Mouse (Mus musculus) intestine, postnatal 0 days (tissue): Measurements from ENCODE around the gene Mab21l1. TPM values are rescaled to one million over a fixed set of nuclear protein-coding genes. Genes with fewer than 3 reads are reported as not detected.
A peak's percentile ranks its signal among the peaks of the same experiment; 100 is the strongest.

Experiments used
- ATAC-seq: fragments of 200-750 bp; cut with Nextera tagmentation; 2 replicates; pipeline ENCODE4 v1.8.0; 2017; ENCODE audit warnings: mild to moderate bottlenecking, moderate TSS enrichment, moderate library complexity
- H3K27ac ChIP-seq: fragments of 300-500 bp; sonication (generic); 2 replicates; pipeline ENCODE4 v1.5.1; 2014; ENCODE audit warnings: mild to moderate bottlenecking, low read depth, low read length, moderate library complexity
- H3K27me3 ChIP-seq: fragments of 300-500 bp; sonication (generic); replicated peaks from 2 replicates; pipeline ENCODE4 v1.6.1; 2014; ENCODE audit warnings: low read length, mixed read lengths; ENCODE audit not compliant: control insufficient read depth, insufficient read depth
- H3K36me3 ChIP-seq: fragments of 300-500 bp; sonication (generic); 2 replicates; pipeline ENCODE4 v1.6.1; 2014; ENCODE audit warnings: mild to moderate bottlenecking, moderate library complexity; ENCODE audit not compliant: control insufficient read depth, insufficient read depth
- H3K4me1 ChIP-seq: fragments of 300-500 bp; sonication (generic); replicated peaks from 2 replicates; pipeline ENCODE4 v1.6.1; 2014; ENCODE audit warnings: antibody characterized with exemption, low read length, mixed read lengths; ENCODE audit not compliant: control insufficient read depth, insufficient read depth
- H3K4me2 ChIP-seq: fragments of 300-500 bp; sonication (generic); replicated peaks from 2 replicates; pipeline ENCODE4 v1.6.1; 2014; ENCODE audit warnings: low read depth, mild to moderate bottlenecking, moderate library complexity
- H3K4me3 ChIP-seq: fragments of 300-500 bp; sonication (generic); 2 replicates; pipeline ENCODE4 v1.5.1; 2014; ENCODE audit warnings: low read depth, low read length
- H3K9ac ChIP-seq: fragments of 300-500 bp; sonication (generic); 2 replicates; pipeline ENCODE4 v1.6.1; 2014; ENCODE audit warnings: mild to moderate bottlenecking, low read depth, low read length
- H3K9me3 ChIP-seq: fragments of 300-500 bp; sonication (generic); 2 replicates; pipeline ENCODE4 v1.6.1; 2016; ENCODE audit warnings: mixed run types; ENCODE audit not compliant: control insufficient read depth
- CTCF ChIP-seq: sonication (generic); IDR thresholded peaks from 2 replicates; pipeline ENCODE4 v1.5.1; 2016; ENCODE audit warnings: low read depth, mild to moderate bottlenecking, control low read depth, antibody characterized with exemption, moderate library complexity
- whole genome bisulfite sequencing: fragments of 180-500 bp; shearing (Covaris S2); extraction: QIAGEN DNeasy Blood & Tissue Kit; methylation state at CpG from one replicate; pipeline ENCODE4 v1.1.7; 2014; 5-methylcytosine and 5-hydroxymethylcytosine counted together
- polyA plus RNA-seq: library from polyadenylated mRNA; unstranded; fragments of >200 nt; fragmentation: Nextera tagmentation; extraction: Ambion mirVana; gene quantifications from 2 replicates; pipeline ENCODE4 v1.2.1, GENCODE M21; 2015

Gene Mab21l1
- polyA plus RNA-seq, 1 experiment from 2014 or later, result 4.0 TPM

GRCm38 (mm10) chr3:55750445-55751065, 31.8 kb upstream of the Mab21l1 start:
- Histone ChIP-seq H3K4me3 (no peak overlapping the region), H3K36me3 (no peaks in the 10 kb centered on the region), H3K4me1 (no peaks in the 10 kb centered on the region), H3K27me3 (no peaks in the 10 kb centered on the region), H3K9ac (no peak overlapping the region), H3K27ac (no peak overlapping the region), H3K4me2 (no peak overlapping the region), H3K9me3 (no peaks in the 10 kb centered on the region)
- WGBS, result 71% methylated on average over 11 of the region's 11 CpGs
- no peak for TF ChIP-seq CTCF
- ATAC-seq, result no peak

GRCm38 (mm10) chr3:55751363-55751762, 30.9 kb upstream of the Mab21l1 start:
- 85% methylated on average over 5 of the region's 5 CpGs for WGBS
- H3K4me2 ChIP-seq, result no peak overlapping the region
- H3K4me3 ChIP-seq, result no peak overlapping the region
- ATAC-seq, result no peak
- no peak for TF ChIP-seq CTCF
- H3K9ac ChIP-seq, result no peak overlapping the region
- no peaks in the 10 kb centered on the region for H3K36me3 ChIP-seq
- H3K27ac ChIP-seq, result no peak overlapping the region
- H3K27me3 ChIP-seq, result no peaks in the 10 kb centered on the region
- H3K4me1 ChIP-seq, result no peaks in the 10 kb centered on the region
- H3K9me3 ChIP-seq, result no peaks in the 10 kb centered on the region

GRCm38 (mm10) chr3:55752558-55752957, 29.8 kb upstream of the Mab21l1 start:
- WGBS, result 70% methylated on average over 4 of the region's 4 CpGs
- peak; percentile 35 for TF ChIP-seq CTCF

GRCm38 (mm10) chr3:55753872-55754271, 28.4 kb upstream of the Mab21l1 start:
- no peak for ATAC-seq
- no peaks in the 10 kb centered on the region for H3K9me3 ChIP-seq
- no peaks in the 10 kb centered on the region for H3K36me3 ChIP-seq
- WGBS, result 96% methylated on average over 6 of the region's 6 CpGs
- H3K4me3 ChIP-seq, result no peak overlapping the region
- H3K27ac ChIP-seq, result no peak overlapping the region
- H3K4me2 ChIP-seq, result no peak overlapping the region
- H3K4me1 ChIP-seq, result no peaks in the 10 kb centered on the region
- TF ChIP-seq CTCF, result no peak
- no peak overlapping the region for H3K9ac ChIP-seq
- no peaks in the 10 kb centered on the region for H3K27me3 ChIP-seq

More at GRCm38 (mm10) chr3:55752558-55752957, 29.8 kb upstream of the Mab21l1 start:
- Histone ChIP-seq H3K4me2 (no peak overlapping the region), H3K36me3 (no peaks in the 10 kb centered on the region), H3K4me3 (no peak overlapping the region), H3K27ac (no peak overlapping the region), H3K9me3 (no peaks in the 10 kb centered on the region), H3K9ac (no peak overlapping the region), H3K27me3 (no peaks in the 10 kb centered on the region), H3K4me1 (no peaks in the 10 kb centered on the region)
- no peak for ATAC-seq

GRCm38 (mm10) chr3:55754981-55755608, 27.2 kb upstream of the Mab21l1 start:
- 86% methylated on average over 6 of the region's 6 CpGs for WGBS
- Histone ChIP-seq H3K27me3 (no peaks in the 10 kb centered on the region), H3K27ac (no peak overlapping the region), H3K4me1 (no peaks in the 10 kb centered on the region), H3K9ac (no peak overlapping the region), H3K4me3 (no peak overlapping the region), H3K9me3 (no peaks in the 10 kb centered on the region), H3K36me3 (no peaks in the 10 kb centered on the region), H3K4me2 (no peak overlapping the region)
- TF ChIP-seq CTCF, result no peak
- no peak for ATAC-seq

- H3K9ac ChIP-seq, result no peak overlapping the region
- no peak for ATAC-seq
- TF ChIP-seq CTCF, result no peak
- H3K27ac ChIP-seq, result no peak overlapping the region
- H3K9me3 ChIP-seq, result no peaks in the 10 kb centered on the region
- H3K4me2 ChIP-seq, result no peak overlapping the region
- H3K27me3 ChIP-seq, result no peaks in the 10 kb centered on the region
- H3K4me3 ChIP-seq, result no peak overlapping the region
- WGBS, result 74% methylated on average over 11 of the region's 11 CpGs
- H3K36me3 ChIP-seq, result no peaks in the 10 kb centered on the region
- H3K4me1 ChIP-seq, result no peaks in the 10 kb centered on the region
Observed at GRCm38 (mm10) chr3:55755805-55756601, 26.3 kb upstream of the Mab21l1 start.
